Mouse (Mus musculus): ENCODE results near the gene Olfr153. TPM values are rescaled to one million over a fixed set of nuclear protein-coding genes. Genes with fewer than 3 reads are reported as not detected.
"Not testable (repeated sequence)": the region's sequence is repeated elsewhere in the genome, so short reads cannot be mapped to it uniquely, and the experiment has no call there.

The Olfr153 gene
- not detected in 2 replicates for polyA plus RNA-seq (2015; fragmentation: Nextera tagmentation; extraction: Ambion mirVana)

GRCm38 (mm10) chr2:87531496-87531895 lies at the start of gene Olfr153:
TSS of gene Olfr153 (plus strand) at chr2:87531796.
- Histone ChIP-seq H3K4me1 (ENCODE audit: insufficient read depth, low read depth, low read length) (no peaks in the 10 kb centered on the region), H3K4me2 (replicated peaks; ENCODE audit: low read depth, low read length) (no peak within 1 kb of the TSS), H3K9me3 (ENCODE audit: low read length) (no peaks in the 10 kb centered on the region), H3K27ac (ENCODE audit: low read length) (no peak within 1 kb of the TSS), H3K4me3 (ENCODE audit: low read depth, low read length) (no peak within 1 kb of the TSS), H3K27me3 (replicated peaks; ENCODE audit: insufficient read depth, low read length) (no peaks in the 10 kb centered on the region), H3K36me3 (ENCODE audit: insufficient read depth, low read length) (no peaks in the 10 kb centered on the region), H3K9ac (replicated peaks; ENCODE audit: low read depth) (no peak within 1 kb of the TSS)
- DNase-seq (ENCODE audit: low spot score), result no peak
- TF ChIP-seq EP300 (IDR thresholded peaks at IDR 0.05), result no peak
- no peak for TF ChIP-seq CTCF (IDR thresholded peaks at IDR 0.05)
- ATAC-seq, result no peak

GRCm38 (mm10) chr2:87482276-87482675 lies 49.3 kb upstream of the Olfr153 start:
- Histone ChIP-seq H3K9me3 (ENCODE audit: low read length) (no peaks in the 10 kb centered on the region), H3K9ac (replicated peaks; ENCODE audit: low read depth) (no peak overlapping the region), H3K36me3 (ENCODE audit: insufficient read depth, low read length) (no peaks in the 10 kb centered on the region), H3K27me3 (replicated peaks; ENCODE audit: insufficient read depth, low read length) (no peaks in the 10 kb centered on the region), H3K4me2 (replicated peaks; ENCODE audit: low read depth, low read length) (no peak overlapping the region), H3K4me3 (ENCODE audit: low read depth, low read length) (no peak overlapping the region), H3K27ac (ENCODE audit: low read length) (no peak overlapping the region), H3K4me1 (ENCODE audit: insufficient read depth, low read depth, low read length) (no peaks in the 10 kb centered on the region)
- no peak for TF ChIP-seq EP300 (IDR thresholded peaks at IDR 0.05)
- no peak for TF ChIP-seq CTCF (IDR thresholded peaks at IDR 0.05)
- DNase-seq (ENCODE audit: low spot score), result no peak
- 63% methylated on average over 2 of the region's 2 CpGs for WGBS
- ATAC-seq, result no peak

GRCm38 (mm10) chr2:87496993-87497392 lies 34.6 kb upstream of the Olfr153 start, which contains the start of gene Pramel7:
TSS of gene Pramel7 (minus strand) at chr2:87497093.
- not testable (repeated sequence) for ATAC-seq
- WGBS, result 86% methylated on average over 3 of the region's 5 CpGs

GRCm38 (mm10) chr2:87506265-87506664 lies 25.3 kb upstream of the Olfr153 start, which contains the start of gene Pramel6:
TSS of gene Pramel6 (plus strand) at chr2:87506565.
- no peaks in the 10 kb centered on the region for H3K36me3 ChIP-seq (ENCODE audit: insufficient read depth, low read length)
- 83% methylated on average over 6 of the region's 6 CpGs for WGBS
- H3K4me3 ChIP-seq (ENCODE audit: low read depth, low read length), result no peak within 1 kb of the TSS
- DNase-seq (ENCODE audit: low spot score), result no peak
- peaks cover 4% of the 10 kb centered on the region; the same call in 1 of the 2 replicates for H3K9me3 ChIP-seq (ENCODE audit: low read length)
- no peak within 1 kb of the TSS for H3K4me2 ChIP-seq (replicated peaks; ENCODE audit: low read depth, low read length)
- H3K9ac ChIP-seq (replicated peaks; ENCODE audit: low read depth), result no peak within 1 kb of the TSS
- H3K27me3 ChIP-seq (replicated peaks; ENCODE audit: insufficient read depth, low read length), result no peaks in the 10 kb centered on the region
- TF ChIP-seq EP300 (IDR thresholded peaks at IDR 0.05) (no peak), CTCF (IDR thresholded peaks at IDR 0.05) (no peak)
- H3K27ac ChIP-seq (ENCODE audit: low read length), result no peak within 1 kb of the TSS
- ATAC-seq, result no peak
- no peaks in the 10 kb centered on the region for H3K4me1 ChIP-seq (ENCODE audit: insufficient read depth, low read depth, low read length)

More at GRCm38 (mm10) chr2:87496993-87497392, 34.6 kb upstream of the Olfr153 start, which contains the start of gene Pramel7:
- not testable (repeated sequence) for H3K36me3 ChIP-seq (ENCODE audit: insufficient read depth, low read length); H3K4me2 ChIP-seq (replicated peaks; ENCODE audit: low read depth, low read length); H3K27ac ChIP-seq (ENCODE audit: low read length); H3K27me3 ChIP-seq (replicated peaks; ENCODE audit: insufficient read depth, low read length); H3K9me3 ChIP-seq (ENCODE audit: low read length); DNase-seq (ENCODE audit: low spot score); H3K9ac ChIP-seq (replicated peaks; ENCODE audit: low read depth); H3K4me1 ChIP-seq (ENCODE audit: insufficient read depth, low read depth, low read length); H3K4me3 ChIP-seq (ENCODE audit: low read depth, low read length)

GRCm38 (mm10) chr2:87515046-87515445 lies 16.6 kb upstream of the Olfr153 start:
- Histone ChIP-seq H3K4me3 (ENCODE audit: low read depth, low read length) (no peak overlapping the region), H3K36me3 (ENCODE audit: insufficient read depth, low read length) (no peaks in the 10 kb centered on the region), H3K9ac (replicated peaks; ENCODE audit: low read depth) (no peak overlapping the region), H3K4me2 (replicated peaks; ENCODE audit: low read depth, low read length) (no peak overlapping the region), H3K27ac (ENCODE audit: low read length) (no peak overlapping the region), H3K27me3 (replicated peaks; ENCODE audit: insufficient read depth, low read length) (no peaks in the 10 kb centered on the region), H3K9me3 (ENCODE audit: low read length) (no peaks in the 10 kb centered on the region), H3K4me1 (ENCODE audit: insufficient read depth, low read depth, low read length) (no peaks in the 10 kb centered on the region)
- 79% methylated on average over 2 of the region's 2 CpGs for WGBS
- TF ChIP-seq EP300 (IDR thresholded peaks at IDR 0.05) (no peak), CTCF (IDR thresholded peaks at IDR 0.05) (no peak)
- no peak for ATAC-seq
- DNase-seq (ENCODE audit: low spot score), result no peak

GRCm38 (mm10) chr2:87515457-87516060 lies 16.0 kb upstream of the Olfr153 start:
- WGBS, result 65% methylated on average over 7 of the region's 8 CpGs
- Histone ChIP-seq H3K4me2 (replicated peaks; ENCODE audit: low read depth, low read length) (no peak overlapping the region), H3K4me3 (ENCODE audit: low read depth, low read length) (no peak overlapping the region), H3K4me1 (ENCODE audit: insufficient read depth, low read depth, low read length) (no peaks in the 10 kb centered on the region), H3K36me3 (ENCODE audit: insufficient read depth, low read length) (no peaks in the 10 kb centered on the region), H3K9ac (replicated peaks; ENCODE audit: low read depth) (no peak overlapping the region), H3K9me3 (ENCODE audit: low read length) (no peaks in the 10 kb centered on the region), H3K27ac (ENCODE audit: low read length) (no peak overlapping the region), H3K27me3 (replicated peaks; ENCODE audit: insufficient read depth, low read length) (no peaks in the 10 kb centered on the region)
- ATAC-seq (no peak), DNase-seq (ENCODE audit: low spot score) (no peak)
- TF ChIP-seq CTCF (IDR thresholded peaks at IDR 0.05), result no peak
- TF ChIP-seq EP300 (IDR thresholded peaks at IDR 0.05), result no peak

Measured in lung, postnatal 0 days (tissue).